Mouse (Mus musculus): ENCODE measurements around the gene Fam13a. TPM values are rescaled to one million over a fixed set of nuclear protein-coding genes. Genes with fewer than 3 reads are reported as not detected.
A peak's percentile ranks its signal among the peaks of the same experiment; 100 is the strongest.

Fam13a gene
- polyA plus RNA-seq, 1 experiment from 2014 or later: 3.5 TPM

GRCm38 (mm10) chr6:59023455-59024163, 740 bp downstream of the Fam13a start:
- Histone ChIP-seq H3K9me3 (no peaks in the 10 kb centered on the region), H3K27me3 (ENCODE audit: insufficient read depth, poor library complexity, severe bottlenecking) (no peaks in the 10 kb centered on the region), H3K27ac (peak overlapping the region; percentile 75), H3K4me3 (peak overlapping the region; percentile 60), H3K4me1 (replicated peaks) (no peaks in the 10 kb centered on the region; the same call in 1 of the 2 replicates), H3K36me3 (no peaks in the 10 kb centered on the region)
- WGBS: 54% methylated on average over 6 of the region's 6 CpGs
- DNase-seq (ENCODE audit: low spot score): no peak

GRCm38 (mm10) chr6:59022621-59023020, 1.7 kb downstream of the Fam13a start:
- 90% methylated on average over 2 of the region's 2 CpGs for WGBS

GRCm38 (mm10) chr6:59020346-59020745, 4.0 kb downstream of the Fam13a start:
- WGBS: 90% methylated on average over 2 of the region's 2 CpGs

More at GRCm38 (mm10) chr6:59022621-59023020, 1.7 kb downstream of the Fam13a start:
- no peaks in the 10 kb centered on the region; the same call in 1 of the 2 replicates for H3K4me1 ChIP-seq (replicated peaks)
- no peak for DNase-seq (ENCODE audit: low spot score)
- no peaks in the 10 kb centered on the region for H3K9me3 ChIP-seq
- no peaks in the 10 kb centered on the region for H3K27me3 ChIP-seq (ENCODE audit: insufficient read depth, poor library complexity, severe bottlenecking)
- H3K36me3 ChIP-seq: no peaks in the 10 kb centered on the region
- H3K27ac ChIP-seq: no peak overlapping the region
- H3K4me3 ChIP-seq: no peak overlapping the region

GRCm38 (mm10) chr6:59019847-59020246, 4.5 kb downstream of the Fam13a start:
- Histone ChIP-seq H3K27me3 (ENCODE audit: insufficient read depth, poor library complexity, severe bottlenecking) (no peaks in the 10 kb centered on the region), H3K4me3 (no peak overlapping the region), H3K36me3 (no peaks in the 10 kb centered on the region), H3K27ac (no peak overlapping the region), H3K9me3 (no peaks in the 10 kb centered on the region), H3K4me1 (replicated peaks) (no peaks in the 10 kb centered on the region; the same call in 1 of the 2 replicates)
- no peak for DNase-seq (ENCODE audit: low spot score)
- 77% methylated on average over 1 of the region's 1 CpGs for WGBS

More at GRCm38 (mm10) chr6:59020346-59020745, 4.0 kb downstream of the Fam13a start:
- H3K4me3 ChIP-seq: no peak overlapping the region
- H3K4me1 ChIP-seq (replicated peaks): no peaks in the 10 kb centered on the region; the same call in 1 of the 2 replicates
- no peaks in the 10 kb centered on the region for H3K27me3 ChIP-seq (ENCODE audit: insufficient read depth, poor library complexity, severe bottlenecking)
- no peaks in the 10 kb centered on the region for H3K36me3 ChIP-seq
- no peak overlapping the region for H3K27ac ChIP-seq
- H3K9me3 ChIP-seq: no peaks in the 10 kb centered on the region
- no peak for DNase-seq (ENCODE audit: low spot score)

GRCm38 (mm10) chr6:59016336-59016832, 8.0 kb downstream of the Fam13a start:
- Histone ChIP-seq H3K4me3 (no peak overlapping the region), H3K36me3 (no peaks in the 10 kb centered on the region), H3K27ac (no peak overlapping the region), H3K9me3 (no peaks in the 10 kb centered on the region), H3K27me3 (ENCODE audit: insufficient read depth, poor library complexity, severe bottlenecking) (no peaks in the 10 kb centered on the region), H3K4me1 (replicated peaks) (no peaks in the 10 kb centered on the region)
- no peak for DNase-seq (ENCODE audit: low spot score)
- 82% methylated on average over 1 of the region's 1 CpGs for WGBS

GRCm38 (mm10) chr6:59014760-59015159, 9.6 kb downstream of the Fam13a start:
- H3K4me3 ChIP-seq: no peak overlapping the region

GRCm38 (mm10) chr6:59014088-59014759, 10.1 kb downstream of the Fam13a start:
- Histone ChIP-seq H3K36me3 (no peaks in the 10 kb centered on the region), H3K27ac (no peak overlapping the region), H3K9me3 (no peaks in the 10 kb centered on the region), H3K4me1 (replicated peaks) (no peaks in the 10 kb centered on the region), H3K4me3 (no peak overlapping the region), H3K27me3 (ENCODE audit: insufficient read depth, poor library complexity, severe bottlenecking) (no peaks in the 10 kb centered on the region)
- 86% methylated on average over 8 of the region's 8 CpGs for WGBS
- DNase-seq (ENCODE audit: low spot score): no peak

More at GRCm38 (mm10) chr6:59014760-59015159, 9.6 kb downstream of the Fam13a start:
- Histone ChIP-seq H3K36me3 (no peaks in the 10 kb centered on the region), H3K9me3 (no peaks in the 10 kb centered on the region), H3K4me1 (replicated peaks) (no peaks in the 10 kb centered on the region), H3K27ac (no peak overlapping the region), H3K27me3 (ENCODE audit: insufficient read depth, poor library complexity, severe bottlenecking) (no peaks in the 10 kb centered on the region)
- WGBS: 83% methylated on average over 2 of the region's 2 CpGs
- DNase-seq (ENCODE audit: low spot score): no peak

GRCm38 (mm10) chr6:59010792-59011191, 13.6 kb downstream of the Fam13a start:
- H3K27me3 ChIP-seq (ENCODE audit: insufficient read depth, poor library complexity, severe bottlenecking): no peaks in the 10 kb centered on the region
- H3K4me1 ChIP-seq (replicated peaks): no peaks in the 10 kb centered on the region
- 95% methylated on average over 3 of the region's 3 CpGs for WGBS
- no peaks in the 10 kb centered on the region for H3K36me3 ChIP-seq
- DNase-seq (ENCODE audit: low spot score): no peak
- no peaks in the 10 kb centered on the region for H3K9me3 ChIP-seq
- no peak overlapping the region for H3K4me3 ChIP-seq
- H3K27ac ChIP-seq: no peak overlapping the region

- H3K36me3 ChIP-seq: no peaks in the 10 kb centered on the region
- H3K27ac ChIP-seq: no peak overlapping the region
- 91% methylated on average over 5 of the region's 5 CpGs for WGBS
- DNase-seq (ENCODE audit: low spot score): no peak
- no peaks in the 10 kb centered on the region for H3K27me3 ChIP-seq (ENCODE audit: insufficient read depth, poor library complexity, severe bottlenecking)
- no peak overlapping the region for H3K4me3 ChIP-seq
- no peaks in the 10 kb centered on the region for H3K9me3 ChIP-seq
- no peaks in the 10 kb centered on the region for H3K4me1 ChIP-seq (replicated peaks)
Measured at GRCm38 (mm10) chr6:59004630-59005029, 19.7 kb downstream of the Fam13a start.

- 48% methylated on average over 4 of the region's 4 CpGs for WGBS
- no peak for DNase-seq (ENCODE audit: low spot score)
- H3K4me3 ChIP-seq: no peak overlapping the region
- no peaks in the 10 kb centered on the region for H3K9me3 ChIP-seq
- H3K27ac ChIP-seq: no peak overlapping the region
- no peaks in the 10 kb centered on the region for H3K27me3 ChIP-seq (ENCODE audit: insufficient read depth, poor library complexity, severe bottlenecking)
- no peaks in the 10 kb centered on the region for H3K4me1 ChIP-seq (replicated peaks)
- no peaks in the 10 kb centered on the region for H3K36me3 ChIP-seq
Measured at GRCm38 (mm10) chr6:58999044-58999453, 25.3 kb downstream of the Fam13a start.

- no peak for DNase-seq (ENCODE audit: low spot score)
- H3K4me1 ChIP-seq (replicated peaks): no peaks in the 10 kb centered on the region
- no peak overlapping the region for H3K27ac ChIP-seq
- 66% methylated on average over 4 of the region's 4 CpGs for whole genome bisulfite sequencing
- no peaks in the 10 kb centered on the region for H3K36me3 ChIP-seq
- H3K4me3 ChIP-seq: no peak overlapping the region
- no peaks in the 10 kb centered on the region for H3K27me3 ChIP-seq (ENCODE audit: insufficient read depth, poor library complexity, severe bottlenecking)
- H3K9me3 ChIP-seq: no peaks in the 10 kb centered on the region
Measured at GRCm38 (mm10) chr6:58998528-58998927, 25.8 kb downstream of the Fam13a start.

GRCm38 (mm10) chr6:58989149-58989548, 35.2 kb downstream of the Fam13a start:
- H3K27ac ChIP-seq: no peak overlapping the region
- WGBS: 85% methylated on average over 3 of the region's 3 CpGs
- H3K27me3 ChIP-seq (ENCODE audit: insufficient read depth, poor library complexity, severe bottlenecking): no peaks in the 10 kb centered on the region
- no peak for DNase-seq (ENCODE audit: low spot score)
- no peak overlapping the region for H3K4me3 ChIP-seq
- no peaks in the 10 kb centered on the region for H3K9me3 ChIP-seq
- no peaks in the 10 kb centered on the region for H3K36me3 ChIP-seq
- H3K4me1 ChIP-seq (replicated peaks): no peaks in the 10 kb centered on the region

- no peaks in the 10 kb centered on the region for H3K27me3 ChIP-seq (ENCODE audit: insufficient read depth, poor library complexity, severe bottlenecking)
- no peaks in the 10 kb centered on the region for H3K9me3 ChIP-seq
- WGBS: 91% methylated on average over 2 of the region's 2 CpGs
- H3K27ac ChIP-seq: no peak overlapping the region
- no peak for DNase-seq (ENCODE audit: low spot score)
- no peaks in the 10 kb centered on the region for H3K4me1 ChIP-seq (replicated peaks)
- H3K36me3 ChIP-seq: no peaks in the 10 kb centered on the region
- no peak overlapping the region for H3K4me3 ChIP-seq
Measured at GRCm38 (mm10) chr6:58988706-58989105, 35.6 kb downstream of the Fam13a start.

All from hindbrain, embryonic 10.5 days (tissue).